Mouse (Mus musculus): ENCODE data around the gene Creb3l2.
A peak's percentile ranks its signal among the peaks of the same experiment; 100 is the strongest.

The Creb3l2 gene

DNA sequence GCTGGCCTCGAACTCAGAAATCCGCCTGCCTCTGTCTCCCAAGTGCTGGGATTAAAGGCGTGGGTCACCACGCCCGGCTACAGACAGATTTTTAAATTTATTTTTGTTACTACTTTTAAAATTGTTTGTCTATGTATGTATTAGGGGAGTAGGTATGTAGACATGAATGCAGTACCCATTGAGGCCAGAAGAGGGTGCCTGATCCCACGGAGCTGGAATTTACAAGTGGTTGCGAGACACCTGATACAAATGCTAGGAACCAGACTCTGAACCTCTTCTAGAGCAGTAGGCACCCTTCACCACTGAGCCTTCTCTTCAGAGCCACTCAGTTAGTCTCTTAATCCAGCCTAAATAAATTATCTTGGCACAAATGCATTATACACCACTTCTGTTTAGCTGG, 70.6 kb downstream of the Creb3l2 start:
- no peak for DNase-seq (ENCODE audit: low spot score in 2 of 2)

GRCm38 (mm10) chr6:37370566-37370965, 71.4 kb downstream of the Creb3l2 start:
- DNase-seq (ENCODE audit: low spot score in 2 of 2): no peak

DNA sequence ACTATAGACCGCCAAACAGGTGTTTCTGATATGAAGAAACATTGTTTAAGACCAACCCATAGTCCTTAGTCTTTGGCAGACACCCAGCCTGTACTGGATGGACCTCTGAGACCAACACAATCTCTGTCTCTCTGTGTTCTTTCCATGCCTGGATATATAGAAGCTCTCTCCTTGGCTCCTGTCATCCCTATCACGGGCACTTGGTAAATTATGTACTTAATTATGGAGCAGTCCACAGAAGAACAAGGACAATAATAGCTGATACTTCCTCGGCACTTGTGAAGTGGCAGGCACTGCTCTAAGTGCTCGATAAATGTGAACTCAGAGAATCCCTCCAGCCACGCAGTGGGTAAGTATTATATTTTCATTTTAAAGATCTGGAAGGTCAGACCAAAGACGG, 72.2 kb downstream of the Creb3l2 start:
- no peak for DNase-seq (ENCODE audit: low spot score in 2 of 2)

DNA sequence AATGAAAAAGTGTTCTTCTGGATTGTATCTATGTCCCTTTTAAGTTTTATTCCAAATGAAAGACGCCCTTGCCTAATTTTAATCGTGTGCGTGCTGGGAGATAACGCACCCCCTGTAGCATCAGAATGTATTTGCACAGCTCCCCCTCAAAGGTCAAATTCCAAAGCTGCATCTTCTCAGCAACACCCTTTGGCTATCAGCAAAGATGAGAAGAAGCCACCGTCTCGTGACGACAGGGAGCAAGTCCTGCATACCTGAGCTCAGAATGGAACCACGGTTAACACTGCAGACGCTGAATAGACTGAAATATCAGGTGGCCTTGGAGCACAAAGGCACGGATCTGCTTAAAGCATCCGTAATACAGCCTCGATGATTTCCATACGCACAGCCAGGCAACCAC, 73.7 kb downstream of the Creb3l2 start:
- no peak for DNase-seq (ENCODE audit: low spot score in 2 of 2)

GRCm38 (mm10) chr6:37366991-37367390, 75.0 kb downstream of the Creb3l2 start:
- no peak for DNase-seq (ENCODE audit: low spot score in 2 of 2)

DNA sequence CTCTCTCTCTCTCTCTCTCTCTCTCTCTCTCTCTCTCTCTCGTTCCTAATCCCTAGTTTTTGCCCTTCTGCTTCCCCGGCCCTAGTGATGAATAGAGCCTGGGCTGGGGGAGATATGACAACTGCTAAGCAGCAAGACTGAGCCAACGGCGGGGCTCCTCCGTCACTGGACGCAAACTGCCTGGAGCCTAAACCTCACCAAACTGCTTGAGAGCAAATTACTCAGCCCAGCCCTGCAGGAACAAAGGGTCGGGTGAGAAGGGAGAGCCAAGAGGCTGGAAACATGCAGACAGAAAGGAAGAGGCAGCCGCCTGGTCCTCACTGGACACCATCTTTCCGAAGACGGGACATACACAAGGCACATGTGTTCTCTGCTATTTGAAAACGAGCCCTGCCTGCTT, 76.8 kb downstream of the Creb3l2 start:
- no peak for DNase-seq (ENCODE audit: low spot score in 2 of 2)

DNA sequence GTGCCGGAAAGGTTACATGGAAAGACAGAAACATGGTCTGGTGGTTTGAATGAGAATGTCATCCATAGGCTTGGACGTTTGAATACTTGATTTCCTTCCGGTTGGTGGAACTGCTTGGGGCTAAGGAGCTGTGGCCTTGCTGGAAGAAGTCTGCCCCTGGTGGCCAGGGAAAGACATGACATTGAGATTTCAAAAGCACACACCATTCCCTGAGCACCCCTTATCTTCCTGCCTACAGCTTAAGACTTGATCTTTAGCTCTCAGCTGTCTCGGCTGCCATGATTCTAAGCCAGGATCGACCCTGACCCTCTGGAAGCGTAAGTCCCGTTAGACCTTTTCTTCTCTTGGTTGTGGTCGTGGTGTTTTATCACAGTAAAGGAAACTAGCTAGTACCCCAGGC, 77.6 kb downstream of the Creb3l2 start:
- no peak for DNase-seq (ENCODE audit: low spot score in 2 of 2)

GRCm38 (mm10) chr6:37360813-37361385, 81.0 kb downstream of the Creb3l2 start:
- no peak for DNase-seq (ENCODE audit: low spot score in 2 of 2)

DNA sequence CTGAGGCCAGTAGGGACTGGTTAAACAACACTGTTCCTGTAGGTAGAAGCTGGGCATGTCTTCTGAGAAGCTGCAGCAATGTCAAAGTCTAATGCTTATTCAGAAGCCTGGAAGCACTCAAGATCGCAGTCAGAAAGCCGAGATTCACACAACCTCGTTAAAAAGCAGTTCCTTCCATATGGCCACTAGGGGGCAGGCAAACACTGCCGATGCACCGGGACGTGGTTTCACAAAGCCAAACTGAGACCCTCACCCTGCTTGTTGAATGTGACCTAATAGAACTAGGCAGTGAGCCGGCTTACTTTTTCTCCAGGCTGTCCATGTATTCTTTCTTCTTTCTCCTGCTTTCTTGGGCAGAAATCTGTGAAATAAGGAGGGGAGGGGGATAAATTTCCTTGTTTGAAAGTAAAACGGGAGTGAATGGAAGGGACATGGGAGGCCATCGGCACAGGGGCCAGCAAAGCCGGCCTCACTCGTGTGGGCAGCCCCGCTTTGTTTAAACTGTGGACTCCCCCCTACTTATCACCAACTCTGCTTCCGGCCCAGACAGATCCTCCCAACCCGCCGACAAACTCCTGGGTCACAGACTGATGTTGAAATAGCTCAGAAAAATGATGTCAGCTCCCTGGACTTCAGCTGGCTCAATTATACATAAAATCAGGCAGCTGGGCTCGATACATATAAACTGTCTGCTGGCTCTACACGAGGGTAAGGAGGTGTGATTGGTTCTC, 87.3 kb downstream of the Creb3l2 start:
- DNase-seq (ENCODE audit: low spot score in 2 of 2): peak; percentile 57 to 81

DNA sequence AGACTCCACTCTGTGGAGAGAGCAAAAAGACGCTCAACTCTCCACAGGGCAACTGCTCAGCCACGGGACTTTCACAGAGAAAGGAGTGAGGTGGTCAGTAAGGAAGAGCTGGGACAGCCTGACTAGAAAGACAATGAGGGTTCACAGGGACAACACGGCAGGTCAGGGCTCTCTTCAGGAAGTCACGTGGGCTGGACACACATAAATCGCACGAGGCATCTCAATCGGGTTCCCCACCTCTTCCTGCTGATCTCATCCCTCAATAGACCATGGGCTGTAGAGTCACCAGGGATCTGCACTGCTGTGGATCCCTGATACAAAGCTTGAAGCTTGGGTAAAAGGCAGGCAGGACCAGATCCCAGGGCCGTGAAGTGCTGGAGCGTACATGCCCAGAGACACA, 88.3 kb downstream of the Creb3l2 start:
- no peak for DNase-seq (ENCODE audit: low spot score in 2 of 2)

DNA sequence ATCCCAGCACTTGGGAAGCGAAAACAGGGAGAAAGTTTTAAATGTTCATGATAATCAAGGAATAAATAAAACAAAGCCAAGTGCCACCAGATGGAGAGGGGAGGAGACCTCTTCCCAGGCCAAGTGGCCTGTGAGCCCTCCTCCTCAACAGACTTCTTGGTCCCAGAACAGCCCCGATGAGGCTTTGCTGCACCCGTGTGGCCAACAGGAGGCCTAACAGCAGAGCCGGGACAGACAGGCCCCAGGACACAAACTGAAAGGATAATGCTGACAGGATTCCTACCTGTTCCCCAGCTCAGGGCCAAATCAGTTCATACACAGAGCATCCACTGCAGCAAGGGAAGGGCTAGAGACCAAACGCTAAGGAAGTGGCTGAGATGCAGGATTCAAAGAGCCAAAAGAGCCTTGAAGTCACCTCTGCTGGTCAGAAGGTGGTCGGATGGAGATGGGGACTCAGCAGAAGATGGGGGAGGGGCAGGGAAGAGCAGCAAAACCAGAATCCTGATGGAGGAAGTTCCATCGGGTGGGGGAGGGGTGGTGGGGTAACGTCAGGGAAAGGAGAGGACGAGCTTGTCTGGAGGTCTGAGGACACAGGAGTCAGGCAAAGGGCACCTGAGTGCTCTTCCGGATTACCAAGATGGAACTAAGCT, 90.1 kb downstream of the Creb3l2 start:
- DNase-seq (ENCODE audit: low spot score in 2 of 2): peak; percentile 63 to 75

DNA sequence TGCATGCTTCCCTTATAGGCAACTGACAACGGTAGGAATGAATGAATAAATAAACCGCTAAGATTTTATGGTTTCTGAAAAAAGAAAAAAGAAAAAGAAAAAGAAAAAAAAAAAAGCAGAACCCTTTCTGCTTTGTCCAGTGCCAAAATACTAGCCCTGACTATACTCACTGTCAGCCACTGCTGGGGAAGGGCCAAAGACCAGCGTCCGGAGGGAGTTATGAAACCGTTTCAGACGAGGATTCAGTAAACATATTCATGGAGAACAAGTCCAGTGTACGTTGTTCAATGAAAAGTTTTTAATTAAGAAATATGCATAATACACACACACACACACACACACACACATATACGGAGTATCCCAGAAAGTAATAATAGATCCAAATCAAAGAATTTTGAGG, 91.6 kb downstream of the Creb3l2 start:
- no peak for DNase-seq (ENCODE audit: low spot score in 2 of 2)

DNA sequence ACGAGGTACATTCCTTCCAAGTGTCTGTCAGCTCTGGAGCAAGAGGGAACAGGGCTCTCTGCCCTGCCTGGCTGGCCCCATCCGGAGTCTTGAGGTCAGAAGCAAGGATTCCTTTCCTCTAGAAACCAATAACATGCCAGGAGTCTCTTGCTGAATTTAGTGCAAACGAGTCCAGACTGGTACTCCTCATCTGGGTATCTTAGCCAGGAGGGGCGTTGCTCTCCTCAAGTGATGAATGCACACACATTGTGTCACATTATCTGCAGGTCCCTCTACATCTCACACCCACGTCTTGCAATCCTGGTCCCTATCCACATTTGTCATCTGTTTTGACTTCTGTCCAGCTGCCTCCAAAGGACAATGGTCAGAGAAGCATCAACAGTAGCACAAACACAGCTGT, 94.3 kb downstream of the Creb3l2 start:
- no peak for DNase-seq (ENCODE audit: low spot score in 2 of 2)

GRCm38 (mm10) chr6:37338055-37338454, 103.9 kb downstream of the Creb3l2 start:
- no peak for DNase-seq (ENCODE audit: low spot score in 2 of 2)

GRCm38 (mm10) chr6:37336831-37337260, 105.1 kb downstream of the Creb3l2 start:
- no peak for DNase-seq (ENCODE audit: low spot score in 2 of 2)

- DNase-seq (ENCODE audit: low spot score in 2 of 2): no peak
Measured at GRCm38 (mm10) chr6:37336381-37336780, 105.6 kb downstream of the Creb3l2 start.

GRCm38 (mm10) chr6:37332846-37333245, 109.1 kb downstream of the Creb3l2 start:
- no peak for DNase-seq (ENCODE audit: low spot score in 2 of 2)

- DNase-seq (ENCODE audit: low spot score in 2 of 2): peak in 1 of 2 experiments; percentile 53
Measured at GRCm38 (mm10) chr6:37329901-37330864, 111.8 kb downstream of the Creb3l2 start.

DNA sequence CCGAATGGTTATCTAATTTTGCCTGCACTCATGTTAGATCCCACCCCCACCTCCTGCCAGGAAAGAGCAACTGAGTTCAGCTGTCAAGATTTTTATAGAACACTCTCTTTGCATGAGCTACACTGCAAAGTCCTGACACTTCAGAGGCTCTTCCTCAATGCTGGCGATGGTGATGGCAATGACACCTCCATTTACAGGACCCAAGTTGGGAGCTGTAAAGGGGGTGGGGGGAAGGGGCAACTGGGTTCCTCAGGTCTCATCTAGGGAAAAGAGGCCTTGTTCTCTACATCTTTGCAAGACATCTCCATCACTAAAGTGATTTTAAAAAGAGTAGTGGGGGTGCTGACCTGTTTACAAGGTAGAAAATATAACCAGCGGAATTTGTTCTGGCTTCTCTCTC, 112.6 kb downstream of the Creb3l2 start:
- DNase-seq (ENCODE audit: low spot score in 2 of 2): no peak

DNA sequence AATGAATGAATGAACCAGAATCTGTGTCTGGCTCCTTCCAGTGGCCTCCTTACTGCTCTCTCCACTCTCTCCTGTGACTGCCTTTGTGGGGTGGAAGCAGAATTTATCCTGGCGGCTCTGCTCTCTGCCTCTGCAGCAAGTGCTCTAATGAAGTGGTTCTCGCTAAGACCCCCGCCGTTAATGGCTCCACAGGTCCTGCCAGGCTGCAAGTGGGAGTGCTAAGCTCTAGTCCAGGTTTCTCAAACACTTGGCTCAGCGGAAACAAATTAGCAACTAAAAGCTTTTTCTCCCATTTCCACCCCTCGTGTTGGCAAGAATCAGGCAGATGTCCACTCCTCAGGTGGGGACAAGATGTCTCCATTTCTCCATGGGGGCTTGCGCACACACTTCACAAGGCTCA, 113.3 kb downstream of the Creb3l2 start:
- no peak for DNase-seq (ENCODE audit: low spot score in 2 of 2)

DNA sequence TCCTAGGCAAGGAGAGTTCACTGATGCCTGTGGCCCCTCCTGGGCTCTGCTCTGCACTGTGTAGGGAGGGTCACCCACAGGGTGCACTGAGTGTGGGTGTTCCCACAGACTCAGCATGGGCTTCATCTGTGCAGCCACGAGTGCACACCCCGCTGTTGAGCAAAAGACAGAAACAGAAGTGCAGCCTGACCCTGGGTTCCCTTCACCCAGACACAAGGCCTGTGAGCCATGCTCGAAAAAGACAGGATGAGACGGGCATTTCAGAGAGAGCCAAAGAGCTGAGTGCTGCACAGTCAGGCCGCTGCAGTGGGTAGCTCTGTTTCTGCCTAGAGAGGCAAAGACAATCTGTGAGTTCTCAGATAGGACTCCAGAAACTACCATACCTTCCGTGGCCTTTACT, 114.4 kb downstream of the Creb3l2 start:
- no peak for DNase-seq (ENCODE audit: low spot score in 2 of 2)

DNA sequence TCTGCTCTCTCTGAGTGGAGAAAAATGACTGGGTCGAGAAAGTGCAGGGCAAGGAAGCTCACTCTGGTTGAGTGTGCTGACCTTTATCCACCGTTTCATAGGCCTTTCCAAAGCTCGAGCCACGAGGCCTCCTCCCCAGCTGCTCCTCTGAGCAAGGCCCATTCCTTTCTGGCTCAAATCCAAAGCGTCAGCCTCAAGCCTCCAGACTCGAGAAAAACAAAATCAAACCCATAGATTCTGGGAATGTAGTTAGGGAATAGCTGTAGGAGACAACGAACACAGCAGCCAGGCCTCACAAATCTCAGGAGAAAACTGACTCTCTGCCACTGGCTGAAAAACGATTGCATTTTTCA, 115.4 kb downstream of the Creb3l2 start:
- no peak for DNase-seq (ENCODE audit: low spot score in 2 of 2)

All from cerebellum, postnatal 4 days (tissue).